Mouse (Mus musculus) spleen, adult 2 months (tissue): Measurements from ENCODE around the gene Prrt3. TPM values are rescaled to one million over a fixed set of nuclear protein-coding genes. Genes with fewer than 3 reads are reported as not detected.

Experiments
- DNase-seq, 2 experiments: peaks; one replicate each; pipeline versions ENCODE4 v3.0.0 to v3.0.0-alpha.2; 2012 to 2021; ENCODE audit warnings: low spot score in 2 of 2, low read depth in 1 of 2
- H3K27ac ChIP-seq: fragments of 200-500 bp; 2 replicates; pipeline ENCODE4 v1.5.1; 2012; ENCODE audit warnings: low read length, inconsistent platforms; ENCODE audit not compliant: insufficient read depth
- H3K27me3 ChIP-seq: fragments of 200-500 bp; 2 replicates; pipeline ENCODE4 v1.6.1; 2012; ENCODE audit warnings: mild to moderate bottlenecking, moderate library complexity, low read length, inconsistent platforms; ENCODE audit not compliant: control insufficient read depth, insufficient read depth
- H3K36me3 ChIP-seq: fragments of 200-500 bp; 2 replicates; pipeline ENCODE4 v1.6.1; 2012; ENCODE audit warnings: mild to moderate bottlenecking, low read length, inconsistent platforms; ENCODE audit not compliant: control insufficient read depth, insufficient read depth
- H3K4me1 ChIP-seq: fragments of 200-500 bp; 2 replicates; pipeline ENCODE4 v1.6.1; 2011; ENCODE audit warnings: inconsistent platforms; ENCODE audit not compliant: control insufficient read depth, insufficient read depth, insufficient read length
- H3K4me3 ChIP-seq: fragments of 200-500 bp; 2 replicates; pipeline ENCODE4 v1.5.1; 2011; ENCODE audit warnings: mild to moderate bottlenecking, inconsistent platforms; ENCODE audit not compliant: insufficient read depth, insufficient read length; ENCODE audit errors: extremely low read depth
- CTCF ChIP-seq: fragments of 200-500 bp; IDR thresholded peaks from 2 replicates; pipeline ENCODE4 v1.5.1; 2011; ENCODE audit warnings: mild to moderate bottlenecking, inconsistent platforms; ENCODE audit not compliant: insufficient read depth, insufficient read length, insufficient replicate concordance; ENCODE audit errors: extremely low read depth
- POLR2A ChIP-seq: fragments of 200-500 bp; IDR thresholded peaks from 2 replicates; pipeline ENCODE4 v1.6.1; 2011; ENCODE audit warnings: low read depth, low read length, inconsistent platforms
- WGBS: fragments of 180-500 bp; shearing (Covaris S2); methylation state at CpG from one replicate; pipeline ENCODE4 v1.1.7; 2018; 5-methylcytosine and 5-hydroxymethylcytosine counted together
- polyA plus RNA-seq: library from polyadenylated mRNA; depleted of rRNA; stranded (reverse); fragments of >200 nt; gene quantifications from 2 replicates; pipeline ENCODE4 v1.2.3, GENCODE M21; 2012

Prrt3 gene
- polyA plus RNA-seq, 1 experiment, result 0.04 TPM

DNA sequence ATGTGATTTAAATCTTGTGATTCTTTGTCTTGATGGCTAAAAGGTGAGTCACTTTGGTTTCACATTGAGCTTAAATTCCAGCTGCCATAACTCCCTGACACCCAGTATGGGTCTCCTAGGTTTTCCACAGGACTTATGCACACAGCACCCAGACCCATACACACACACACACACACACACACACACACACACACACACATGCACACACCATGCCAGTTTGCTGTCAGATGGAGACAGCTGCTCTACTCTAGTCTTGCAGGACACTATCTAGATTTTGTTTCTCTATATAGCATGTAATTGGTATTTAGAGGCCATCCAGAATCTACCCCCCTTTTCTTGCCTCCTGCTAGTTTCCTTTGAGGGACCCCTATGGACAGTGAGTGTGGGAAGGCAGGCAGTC lies 5.4 kb upstream of the Prrt3 start:
- Histone ChIP-seq H3K4me1 (no peaks in the 10 kb centered on the region), H3K36me3 (0 out of 2 replicates have a peak, but pooled peaks cover 1% of the 10 kb centered on the region), H3K27ac (no peak overlapping the region), H3K27me3 (no peaks in the 10 kb centered on the region), H3K4me3 (no peak overlapping the region)
- TF ChIP-seq CTCF (no peak), POLR2A (no peak)
- DNase-seq, result no peak

DNA sequence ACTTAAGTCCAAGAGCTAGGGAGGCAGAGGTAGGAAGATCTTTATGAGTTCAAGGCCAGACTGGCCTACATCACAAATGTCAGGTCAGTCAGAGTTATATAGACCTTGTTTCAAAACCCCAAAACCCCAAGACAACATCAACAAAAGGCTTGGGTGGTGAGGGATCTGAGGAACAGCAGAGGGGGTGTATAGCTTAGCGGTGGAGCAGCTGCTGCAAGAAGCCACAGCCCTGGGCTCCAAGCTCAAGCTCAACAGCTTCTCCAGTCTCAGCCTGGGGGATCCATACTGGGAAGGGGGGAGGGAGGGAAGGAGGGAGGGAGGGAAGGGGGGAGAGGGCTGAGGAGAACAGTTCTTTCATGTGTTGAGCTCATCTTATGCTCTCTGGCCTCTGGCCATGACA lies 4.0 kb upstream of the Prrt3 start:
- no peak overlapping the region for H3K27ac ChIP-seq
- H3K4me3 ChIP-seq, result no peak overlapping the region
- no peak for DNase-seq
- no peaks in the 10 kb centered on the region for H3K36me3 ChIP-seq
- TF ChIP-seq POLR2A (no peak), CTCF (no peak)
- no peaks in the 10 kb centered on the region for H3K27me3 ChIP-seq
- 63% methylated on average over 1 of the region's 1 CpGs for WGBS
- H3K4me1 ChIP-seq, result no peaks in the 10 kb centered on the region; the same call in 1 of the 2 replicates

DNA sequence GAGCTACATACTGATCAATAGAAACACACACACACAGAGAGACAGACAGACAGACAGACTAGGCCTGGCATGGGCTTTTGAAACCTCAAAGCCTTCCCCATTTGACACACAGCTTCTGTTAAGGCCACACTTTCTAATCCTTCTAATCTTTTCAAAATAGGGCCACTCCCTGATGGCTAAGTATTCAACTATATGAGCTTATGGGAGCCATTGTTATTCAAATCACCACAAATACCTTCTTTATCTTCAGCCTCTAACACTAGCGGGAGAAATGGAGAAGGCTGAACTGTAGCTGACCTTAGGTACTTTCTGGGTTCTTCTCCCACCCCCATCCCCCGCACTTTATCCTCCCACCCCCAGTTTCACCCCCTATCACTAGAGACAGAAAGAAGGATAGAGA lies 1.1 kb upstream of the Prrt3 start:
- TF ChIP-seq POLR2A, result no peak
- no peak overlapping the region for H3K27ac ChIP-seq
- no peaks in the 10 kb centered on the region; the same call in none of the 2 replicates for H3K4me1 ChIP-seq
- no peak overlapping the region for H3K4me3 ChIP-seq
- no peak for DNase-seq
- H3K36me3 ChIP-seq, result no peaks in the 10 kb centered on the region
- no peaks in the 10 kb centered on the region for H3K27me3 ChIP-seq
- WGBS, result 98% methylated on average over 2 of the region's 2 CpGs

DNA sequence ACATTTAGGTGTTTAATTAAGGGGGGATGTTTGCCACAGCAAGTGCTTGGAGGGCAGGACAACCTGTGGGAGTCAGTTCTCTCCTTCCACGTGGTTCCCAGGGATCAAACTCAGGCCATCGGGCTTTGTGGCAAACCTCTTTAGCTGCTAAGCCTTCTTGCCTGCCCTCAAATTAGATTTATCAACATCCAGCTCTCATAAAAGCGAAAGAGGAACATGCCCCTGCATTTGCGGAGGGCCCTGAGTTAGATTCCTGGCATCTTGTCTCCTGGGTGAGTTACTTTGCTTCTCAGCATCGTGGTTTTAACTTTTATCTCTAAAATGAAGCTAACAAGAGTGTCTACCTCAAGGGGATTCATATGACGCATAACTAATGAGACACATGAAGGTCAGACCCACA lies 2.4 kb downstream of the Prrt3 start:
- 25% methylated on average over 6 of the region's 6 CpGs for WGBS
- H3K36me3 ChIP-seq, result no peaks in the 10 kb centered on the region
- peaks cover 8% of the 10 kb centered on the region for H3K4me1 ChIP-seq
- no peak for TF ChIP-seq CTCF
- no peak for TF ChIP-seq POLR2A
- no peak overlapping the region for H3K4me3 ChIP-seq
- no peaks in the 10 kb centered on the region for H3K27me3 ChIP-seq
- no peak for DNase-seq
- peak overlapping the region; percentile 15; the same call in 1 of the 2 replicates for H3K27ac ChIP-seq

DNA sequence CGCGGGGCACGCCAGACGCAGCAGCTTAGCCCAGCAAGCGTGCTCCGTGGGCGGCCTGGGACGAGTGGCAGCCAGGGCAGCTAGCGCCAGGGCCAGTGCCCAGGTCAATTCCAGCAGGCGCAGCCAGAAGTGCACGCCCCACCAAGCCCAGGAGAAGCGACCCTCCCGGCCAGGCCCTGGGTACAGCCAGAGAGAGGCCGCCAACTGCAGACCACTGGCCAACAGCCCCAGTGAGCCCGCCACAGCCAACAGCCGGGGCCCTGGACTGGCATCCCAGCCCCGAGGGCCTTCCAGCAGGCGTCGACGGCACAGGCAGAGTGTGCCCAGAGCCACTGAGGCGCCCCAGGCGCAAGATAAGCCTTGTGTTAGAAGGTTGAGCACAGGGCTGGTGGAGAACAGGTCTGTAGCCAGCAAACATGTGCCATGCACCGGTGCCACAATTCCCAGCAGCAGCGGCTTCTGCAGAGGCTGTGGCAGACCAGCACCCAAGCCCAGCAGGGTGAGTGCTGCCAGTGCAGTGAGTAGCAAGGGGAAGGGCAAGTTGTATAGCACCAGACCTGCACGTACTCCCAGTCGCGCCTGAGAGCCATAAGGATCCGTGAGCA lies 6.6 kb downstream of the Prrt3 start:
- H3K4me1 ChIP-seq, result peaks cover 8% of the 10 kb centered on the region
- H3K27ac ChIP-seq, result peak overlapping the region; percentile 44
- TF ChIP-seq CTCF, result no peak
- no peak for TF ChIP-seq POLR2A
- H3K36me3 ChIP-seq, result no peaks in the 10 kb centered on the region
- no peak for DNase-seq
- H3K4me3 ChIP-seq, result peak overlapping the region; percentile 55; the same call in 1 of the 2 replicates
- WGBS, result 61% methylated on average over 28 of the region's 28 CpGs
- H3K27me3 ChIP-seq, result no peaks in the 10 kb centered on the region

DNA sequence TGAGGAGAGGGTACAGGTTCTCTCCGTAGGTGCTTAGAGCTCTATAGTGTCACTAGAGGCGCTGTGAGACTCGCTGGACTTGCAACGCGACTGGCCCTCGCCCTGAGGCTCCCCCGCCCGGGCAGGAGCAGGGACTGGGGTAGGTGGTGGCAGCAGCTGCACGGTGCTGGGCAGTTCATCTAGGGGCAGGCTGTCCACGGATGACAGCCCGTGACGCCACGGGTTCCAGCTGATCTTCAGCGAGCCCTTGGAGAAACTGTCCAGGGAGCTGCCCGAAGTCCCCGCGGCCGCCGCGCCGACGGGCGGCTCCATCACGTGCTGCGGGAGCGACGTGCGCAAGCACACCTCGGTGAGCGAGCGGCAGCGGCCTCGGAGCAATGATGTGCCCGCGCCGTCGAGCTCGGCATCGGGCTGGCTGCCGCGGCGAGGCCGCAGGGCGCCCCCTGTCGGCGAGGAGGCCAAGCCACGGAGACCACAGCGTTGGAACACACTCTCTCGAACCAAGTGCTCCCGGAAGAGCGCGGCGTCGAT lies 7.4 kb downstream of the Prrt3 start:
- H3K27ac ChIP-seq, result peak overlapping the region; percentile 66
- peaks cover 8% of the 10 kb centered on the region for H3K4me1 ChIP-seq
- no peaks in the 10 kb centered on the region for H3K27me3 ChIP-seq
- no peaks in the 10 kb centered on the region for H3K36me3 ChIP-seq
- WGBS, result 2% methylated on average over 53 of the region's 54 CpGs
- peak; percentile 87 for TF ChIP-seq CTCF
- TF ChIP-seq POLR2A, result peak; percentile 5
- DNase-seq, result peak; percentile 76 to 84
- peak overlapping the region; percentile 55 for H3K4me3 ChIP-seq

DNA sequence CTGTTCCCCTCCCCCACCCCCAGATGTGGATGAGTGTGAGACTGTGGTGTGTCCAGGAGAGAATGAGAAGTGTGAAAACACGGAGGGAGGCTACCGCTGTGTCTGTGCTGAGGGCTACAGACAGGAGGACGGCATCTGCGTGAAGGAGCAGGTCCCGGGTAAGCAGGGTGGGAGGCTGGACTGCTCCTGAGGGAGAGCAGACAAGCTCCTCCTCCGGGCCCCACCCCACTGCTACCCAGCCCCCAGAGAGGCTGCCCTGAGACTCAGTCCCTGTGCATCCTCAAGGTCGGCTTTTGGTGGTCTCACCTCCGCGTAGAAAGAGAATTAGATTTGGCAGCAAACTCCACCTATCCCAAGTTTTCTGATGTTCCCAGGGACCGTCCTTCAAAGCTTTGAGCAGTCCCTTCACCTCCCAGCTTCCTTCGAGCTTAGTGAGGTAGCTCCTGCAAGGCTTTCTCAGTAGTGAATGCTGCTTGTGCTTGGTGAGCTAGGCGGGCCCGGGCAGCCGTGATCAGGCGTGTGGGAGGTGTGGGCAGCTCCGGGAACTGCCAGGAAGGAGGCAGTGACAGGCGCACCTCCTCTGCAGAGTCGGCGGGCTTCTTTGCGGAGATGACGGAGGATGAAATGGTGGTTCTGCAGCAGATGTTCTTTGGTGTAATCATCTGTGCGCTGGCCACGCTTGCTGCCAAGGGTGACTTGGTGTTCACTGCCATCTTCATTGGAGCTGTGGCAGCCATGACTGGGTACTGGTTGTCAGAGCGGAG lies 9.4 kb downstream of the Prrt3 start:
- WGBS, result 93% methylated on average over 24 of the region's 24 CpGs
- no peak overlapping the region for H3K4me3 ChIP-seq
- DNase-seq, result no peak
- no peak for TF ChIP-seq POLR2A
- no peak for TF ChIP-seq CTCF
- peaks cover 2% of the 10 kb centered on the region; the same call in 1 of the 2 replicates for H3K36me3 ChIP-seq
- no peak overlapping the region for H3K27ac ChIP-seq
- peaks cover 8% of the 10 kb centered on the region for H3K4me1 ChIP-seq
- no peaks in the 10 kb centered on the region for H3K27me3 ChIP-seq
